Mouse (Mus musculus) hindbrain, embryonic 10.5 days (tissue): Measurements from ENCODE around the gene Mark3. TPM values are rescaled to one million over a fixed set of nuclear protein-coding genes. Genes with fewer than 3 reads are reported as not detected.
A peak's percentile ranks its signal among the peaks of the same experiment; 100 is the strongest.

ENCODE experiments used
- DNase-seq: peaks from one replicate; pipeline ENCODE4 v3.0.0-alpha.2; 2017; ENCODE audit warnings: low spot score
- H3K27ac ChIP-seq: fragments of 300-500 bp; sonication (generic); 2 replicates; pipeline ENCODE4 v1.5.1; 2016; ENCODE audit warnings: mild to moderate bottlenecking, moderate library complexity
- H3K27me3 ChIP-seq: fragments of 300-500 bp; sonication (generic); 2 replicates; pipeline ENCODE4 v1.6.1; 2016; ENCODE audit warnings: mild to moderate bottlenecking; ENCODE audit not compliant: poor library complexity, insufficient read depth, severe bottlenecking
- H3K36me3 ChIP-seq: fragments of 300-500 bp; sonication (generic); 2 replicates; pipeline ENCODE4 v1.6.1; 2016; ENCODE audit warnings: mild to moderate bottlenecking, moderate library complexity
- H3K4me1 ChIP-seq: fragments of 300-500 bp; sonication (generic); replicated peaks from 2 replicates; pipeline ENCODE4 v1.6.1; 2016; ENCODE audit warnings: mild to moderate bottlenecking
- H3K4me3 ChIP-seq: fragments of 300-500 bp; sonication (generic); 2 replicates; pipeline ENCODE4 v1.5.1; 2016; ENCODE audit warnings: mild to moderate bottlenecking, moderate library complexity
- H3K9me3 ChIP-seq: fragments of 300-500 bp; sonication (generic); 2 replicates; pipeline ENCODE4 v1.6.1; 2016; ENCODE audit warnings: mild to moderate bottlenecking, moderate library complexity
- WGBS: fragments of 180-500 bp; shearing (Covaris S2); methylation state at CpG from one replicate; pipeline ENCODE4 v1.1.7; 2016; 5-methylcytosine and 5-hydroxymethylcytosine counted together
- polyA plus RNA-seq: library from polyadenylated mRNA; unstranded; fragments of >200 nt; fragmentation: Nextera tagmentation; extraction: Ambion mirVana; gene quantifications from 2 replicates; pipeline ENCODE4 v1.2.1, GENCODE M21; 2016

Mark3 gene
- polyA plus RNA-seq, 1 experiment from 2014 or later = 49.3 TPM

- Histone ChIP-seq H3K4me3 (no peak overlapping the region), H3K9me3 (no peaks in the 10 kb centered on the region), H3K4me1 (peaks cover 38% of the 10 kb centered on the region), H3K36me3 (peaks cover 84% of the 10 kb centered on the region), H3K27ac (peak overlapping the region; percentile 75), H3K27me3 (no peaks in the 10 kb centered on the region)
- DNase-seq = no peak
- WGBS = 56% methylated on average over 6 of the region's 6 CpGs
Measured at GRCm38 (mm10) chr12:111664144-111664634, 89.9 kb downstream of the Mark3 start.

GRCm38 (mm10) chr12:111665041-111665880 lies 90.9 kb downstream of the Mark3 start:
- Histone ChIP-seq H3K4me1 (peaks cover 43% of the 10 kb centered on the region), H3K27ac (no peak overlapping the region), H3K4me3 (no peak overlapping the region), H3K36me3 (peaks cover 84% of the 10 kb centered on the region), H3K9me3 (no peaks in the 10 kb centered on the region), H3K27me3 (peaks cover 9% of the 10 kb centered on the region)
- no peak for DNase-seq
- WGBS = 88% methylated on average over 13 of the region's 13 CpGs

- Histone ChIP-seq H3K4me1 (peaks cover 49% of the 10 kb centered on the region), H3K27me3 (peaks cover 21% of the 10 kb centered on the region), H3K27ac (0 out of 2 replicates have a peak overlapping the region, but pooled peaks have one; percentile 12), H3K4me3 (no peak overlapping the region), H3K9me3 (no peaks in the 10 kb centered on the region), H3K36me3 (peaks cover 85% of the 10 kb centered on the region)
- DNase-seq = no peak
- 78% methylated on average over 13 of the region's 13 CpGs for WGBS
Measured at GRCm38 (mm10) chr12:111666380-111666779, 92.1 kb downstream of the Mark3 start.

- Histone ChIP-seq H3K36me3 (peaks cover 78% of the 10 kb centered on the region), H3K4me1 (peaks cover 60% of the 10 kb centered on the region), H3K27ac (peak overlapping the region; percentile 50; the same call in 1 of the 2 replicates), H3K4me3 (no peak overlapping the region), H3K27me3 (peaks cover 30% of the 10 kb centered on the region), H3K9me3 (no peaks in the 10 kb centered on the region)
- 88% methylated on average over 5 of the region's 5 CpGs for WGBS
- no peak for DNase-seq
Measured at GRCm38 (mm10) chr12:111667421-111667820, 93.1 kb downstream of the Mark3 start.

- Histone ChIP-seq H3K4me1 (peaks cover 65% of the 10 kb centered on the region), H3K4me3 (peak overlapping the region; percentile 90)
Measured at GRCm38 (mm10) chr12:111668457-111668912, 94.2 kb downstream of the Mark3 start.

GRCm38 (mm10) chr12:111669000-111669788 lies 94.9 kb downstream of the Mark3 start:
- peak overlapping the region; percentile 90 for H3K4me3 ChIP-seq
- H3K27me3 ChIP-seq = peaks cover 48% of the 10 kb centered on the region
- 55% methylated on average over 23 of the region's 23 CpGs for WGBS
- H3K9me3 ChIP-seq = no peaks in the 10 kb centered on the region
- peaks cover 62% of the 10 kb centered on the region for H3K36me3 ChIP-seq
- peak overlapping the region; percentile 95 for H3K27ac ChIP-seq
- no peak for DNase-seq
- peaks cover 58% of the 10 kb centered on the region for H3K4me1 ChIP-seq

More at GRCm38 (mm10) chr12:111668457-111668912, 94.2 kb downstream of the Mark3 start:
- Histone ChIP-seq H3K9me3 (no peaks in the 10 kb centered on the region), H3K27ac (peak overlapping the region; percentile 95), H3K27me3 (peaks cover 41% of the 10 kb centered on the region), H3K36me3 (peaks cover 68% of the 10 kb centered on the region)
- peak; percentile 93 for DNase-seq
- whole genome bisulfite sequencing = 1% methylated on average over 8 of the region's 8 CpGs

- Histone ChIP-seq H3K36me3 (peaks cover 55% of the 10 kb centered on the region), H3K27me3 (peaks cover 55% of the 10 kb centered on the region), H3K4me3 (peak overlapping the region; percentile 90), H3K27ac (peak overlapping the region; percentile 95), H3K4me1 (peaks cover 53% of the 10 kb centered on the region), H3K9me3 (no peaks in the 10 kb centered on the region)
- no peak for DNase-seq
- WGBS = 45% methylated on average over 8 of the region's 8 CpGs
Measured at GRCm38 (mm10) chr12:111669961-111670360, 95.6 kb downstream of the Mark3 start.

- Histone ChIP-seq H3K4me1 (peaks cover 58% of the 10 kb centered on the region), H3K9me3 (no peaks in the 10 kb centered on the region), H3K36me3 (peaks cover 51% of the 10 kb centered on the region), H3K4me3 (peak overlapping the region; percentile 90), H3K27ac (peak overlapping the region; percentile 95), H3K27me3 (peaks cover 60% of the 10 kb centered on the region)
- 3% methylated on average over 29 of the region's 29 CpGs for WGBS
- peak; percentile 41 for DNase-seq
Measured at GRCm38 (mm10) chr12:111670371-111670971, 96.1 kb downstream of the Mark3 start.

GRCm38 (mm10) chr12:111670976-111671375 lies 96.7 kb downstream of the Mark3 start:
- H3K27me3 ChIP-seq = peaks cover 65% of the 10 kb centered on the region
- no peaks in the 10 kb centered on the region for H3K9me3 ChIP-seq
- H3K36me3 ChIP-seq = peaks cover 46% of the 10 kb centered on the region
- peaks cover 60% of the 10 kb centered on the region for H3K4me1 ChIP-seq
- peak overlapping the region; percentile 95 for H3K27ac ChIP-seq
- H3K4me3 ChIP-seq = peak overlapping the region; percentile 90
- WGBS = under 1% methylated on average over 35 of the region's 35 CpGs
- DNase-seq = no peak

- H3K27ac ChIP-seq = peak overlapping the region; percentile 95
- H3K4me3 ChIP-seq = peak overlapping the region; percentile 90
- H3K4me1 ChIP-seq = peaks cover 62% of the 10 kb centered on the region
- H3K36me3 ChIP-seq = peaks cover 45% of the 10 kb centered on the region
- no peaks in the 10 kb centered on the region for H3K9me3 ChIP-seq
- peaks cover 68% of the 10 kb centered on the region for H3K27me3 ChIP-seq
- DNase-seq = peak; percentile 71
- under 1% methylated on average over 34 of the region's 34 CpGs for WGBS
Measured at GRCm38 (mm10) chr12:111671431-111671902, 97.1 kb downstream of the Mark3 start.

GRCm38 (mm10) chr12:111672176-111672575 lies 97.9 kb downstream of the Mark3 start, which contains the start of gene Ckb:
Gene Ckb (minus strand): TSS chr12:111672338.
- Histone ChIP-seq H3K4me3 (peak within 1 kb of the TSS; percentile 90), H3K36me3 (peaks cover 42% of the 10 kb centered on the region), H3K4me1 (peaks cover 68% of the 10 kb centered on the region), H3K27ac (peak within 1 kb of the TSS; percentile 95), H3K27me3 (peaks cover 68% of the 10 kb centered on the region), H3K9me3 (no peaks in the 10 kb centered on the region)
- under 1% methylated on average over 31 of the region's 31 CpGs for WGBS
- peak; percentile 90 for DNase-seq

- no peaks in the 10 kb centered on the region for H3K9me3 ChIP-seq
- H3K27me3 ChIP-seq = peaks cover 68% of the 10 kb centered on the region
- peak overlapping the region; percentile 90 for H3K4me3 ChIP-seq
- no peak for DNase-seq
- H3K27ac ChIP-seq = peak overlapping the region; percentile 95
- peaks cover 72% of the 10 kb centered on the region for H3K4me1 ChIP-seq
- H3K36me3 ChIP-seq = peaks cover 38% of the 10 kb centered on the region
- WGBS = 9% methylated on average over 12 of the region's 12 CpGs
Measured at GRCm38 (mm10) chr12:111672581-111672980, 98.3 kb downstream of the Mark3 start.
